Mouse (Mus musculus) neural tube, embryonic 14.5 days (tissue): Measurements from ENCODE around the gene Serpine1. TPM values are rescaled to one million over a fixed set of nuclear protein-coding genes. Genes with fewer than 3 reads are reported as not detected.

Source experiments
- ATAC-seq: fragments of 200-750 bp; cut with Nextera tagmentation; 2 replicates; pipeline ENCODE4 v1.8.0; 2017; ENCODE audit warnings: low read depth, mild to moderate bottlenecking, moderate TSS enrichment, moderate library complexity
- H3K27ac ChIP-seq: fragments of 300-500 bp; sonication (generic); 2 replicates; pipeline ENCODE4 v1.5.1; 2014; ENCODE audit warnings: low read depth, mild to moderate bottlenecking, control low read depth, low read length, moderate library complexity, mixed read lengths
- H3K27me3 ChIP-seq: fragments of 300-500 bp; sonication (generic); 2 replicates; pipeline ENCODE4 v1.6.1; 2014; ENCODE audit warnings: low read length; ENCODE audit not compliant: control insufficient read depth, insufficient read depth
- H3K36me3 ChIP-seq: fragments of 300-500 bp; sonication (generic); 2 replicates; pipeline ENCODE4 v1.6.1; 2014; ENCODE audit warnings: low read length, mixed read lengths; ENCODE audit not compliant: control insufficient read depth, insufficient read depth
- H3K4me1 ChIP-seq: fragments of 300-500 bp; sonication (generic); 2 replicates; pipeline ENCODE4 v1.6.1; 2014; ENCODE audit warnings: low read length; ENCODE audit not compliant: control insufficient read depth, insufficient read depth
- H3K4me2 ChIP-seq: fragments of 300-500 bp; sonication (generic); 2 replicates; pipeline ENCODE4 v1.6.1; 2014; ENCODE audit warnings: mild to moderate bottlenecking, low read depth, low read length, control low read depth
- H3K4me3 ChIP-seq: fragments of 300-500 bp; sonication (generic); 2 replicates; pipeline ENCODE4 v1.5.1; 2014; ENCODE audit warnings: low read depth, low read length, control low read depth, mixed read lengths
- H3K9ac ChIP-seq: fragments of 300-500 bp; sonication (generic); replicated peaks from 2 replicates; pipeline ENCODE4 v1.6.1; 2014; ENCODE audit warnings: low read depth, mild to moderate bottlenecking, control low read depth, low read length, mixed read lengths
- H3K9me3 ChIP-seq: fragments of 300-500 bp; sonication (generic); 2 replicates; pipeline ENCODE4 v1.6.1; 2016; ENCODE audit warnings: low read length; ENCODE audit not compliant: control insufficient read depth
- WGBS: fragments of 180-500 bp; shearing (Covaris S2); extraction: QIAGEN DNeasy Blood & Tissue Kit; methylation state at CpG from one replicate; pipeline ENCODE4 v1.1.7; 2014; 5-methylcytosine and 5-hydroxymethylcytosine counted together
- polyA plus RNA-seq: library from polyadenylated mRNA; unstranded; fragments of >200 nt; fragmentation: Nextera tagmentation; extraction: Ambion mirVana; gene quantifications from 2 replicates; pipeline ENCODE4 v1.2.1, GENCODE M21; 2014

Gene Serpine1
- polyA plus RNA-seq, 1 experiment from 2014 or later = 0.44 TPM

GRCm38 (mm10) chr5:137100660-137101059, 28.6 kb upstream of the Serpine1 start:
- Histone ChIP-seq H3K4me3 (no peak overlapping the region), H3K27ac (no peak overlapping the region), H3K27me3 (no peaks in the 10 kb centered on the region), H3K4me1 (no peaks in the 10 kb centered on the region), H3K36me3 (no peaks in the 10 kb centered on the region), H3K9ac (no peak overlapping the region), H3K9me3 (no peaks in the 10 kb centered on the region), H3K4me2 (no peak overlapping the region)
- ATAC-seq = no peak
- 53% methylated on average over 4 of the region's 4 CpGs for WGBS

- no peak overlapping the region for H3K27ac ChIP-seq
- ATAC-seq = no peak
- WGBS = 83% methylated on average over 11 of the region's 11 CpGs
- H3K4me1 ChIP-seq = no peaks in the 10 kb centered on the region
- no peaks in the 10 kb centered on the region for H3K27me3 ChIP-seq
- H3K9ac ChIP-seq = no peak overlapping the region
- no peak overlapping the region for H3K4me3 ChIP-seq
- H3K36me3 ChIP-seq = no peaks in the 10 kb centered on the region
- H3K9me3 ChIP-seq = no peaks in the 10 kb centered on the region
- no peak overlapping the region for H3K4me2 ChIP-seq
Observed at GRCm38 (mm10) chr5:137098418-137098817, 26.4 kb upstream of the Serpine1 start.

- H3K4me1 ChIP-seq = no peaks in the 10 kb centered on the region
- H3K4me3 ChIP-seq = no peak overlapping the region
- H3K27me3 ChIP-seq = no peaks in the 10 kb centered on the region
- no peaks in the 10 kb centered on the region for H3K36me3 ChIP-seq
- H3K27ac ChIP-seq = no peak overlapping the region
- ATAC-seq = no peak
- no peak overlapping the region for H3K9ac ChIP-seq
- WGBS = 74% methylated on average over 1 of the region's 1 CpGs
- H3K9me3 ChIP-seq = no peaks in the 10 kb centered on the region
- H3K4me2 ChIP-seq = no peak overlapping the region
Observed at GRCm38 (mm10) chr5:137096037-137096436, 24.0 kb upstream of the Serpine1 start.

- H3K9me3 ChIP-seq = no peaks in the 10 kb centered on the region
- no peaks in the 10 kb centered on the region for H3K4me1 ChIP-seq
- no peaks in the 10 kb centered on the region for H3K27me3 ChIP-seq
- WGBS = 91% methylated on average over 10 of the region's 10 CpGs
- H3K9ac ChIP-seq = no peak overlapping the region
- H3K4me2 ChIP-seq = no peak overlapping the region
- H3K36me3 ChIP-seq = no peaks in the 10 kb centered on the region
- no peak for ATAC-seq
- H3K4me3 ChIP-seq = no peak overlapping the region
- no peak overlapping the region for H3K27ac ChIP-seq
Observed at GRCm38 (mm10) chr5:137095135-137095534, 23.1 kb upstream of the Serpine1 start.

GRCm38 (mm10) chr5:137093720-137094119, 21.7 kb upstream of the Serpine1 start:
- no peaks in the 10 kb centered on the region for H3K4me1 ChIP-seq
- H3K9me3 ChIP-seq = no peaks in the 10 kb centered on the region
- WGBS = 85% methylated on average over 9 of the region's 9 CpGs
- H3K4me2 ChIP-seq = no peak overlapping the region
- no peak overlapping the region for H3K27ac ChIP-seq
- H3K27me3 ChIP-seq = no peaks in the 10 kb centered on the region
- no peaks in the 10 kb centered on the region for H3K36me3 ChIP-seq
- H3K9ac ChIP-seq = no peak overlapping the region
- no peak overlapping the region for H3K4me3 ChIP-seq
- ATAC-seq = no peak

- Histone ChIP-seq H3K27me3 (no peaks in the 10 kb centered on the region), H3K4me1 (no peaks in the 10 kb centered on the region), H3K9ac (no peak overlapping the region), H3K4me3 (no peak overlapping the region), H3K36me3 (no peaks in the 10 kb centered on the region), H3K27ac (no peak overlapping the region), H3K4me2 (no peak overlapping the region), H3K9me3 (no peaks in the 10 kb centered on the region)
- 74% methylated on average over 6 of the region's 6 CpGs for WGBS
- ATAC-seq = no peak
Observed at GRCm38 (mm10) chr5:137091560-137091959, 19.5 kb upstream of the Serpine1 start.

GRCm38 (mm10) chr5:137090870-137091269, 18.8 kb upstream of the Serpine1 start:
- Histone ChIP-seq H3K4me2 (no peak overlapping the region), H3K4me1 (no peaks in the 10 kb centered on the region), H3K27me3 (no peaks in the 10 kb centered on the region), H3K9ac (no peak overlapping the region), H3K36me3 (no peaks in the 10 kb centered on the region), H3K9me3 (no peaks in the 10 kb centered on the region), H3K27ac (no peak overlapping the region), H3K4me3 (no peak overlapping the region)
- 80% methylated on average over 10 of the region's 10 CpGs for WGBS
- no peak for ATAC-seq

- 83% methylated on average over 8 of the region's 8 CpGs for WGBS
- ATAC-seq = no peak
Observed at GRCm38 (mm10) chr5:137087410-137087809, 15.3 kb upstream of the Serpine1 start.

GRCm38 (mm10) chr5:137085731-137086130, 13.7 kb upstream of the Serpine1 start:
- Histone ChIP-seq H3K27me3 (no peaks in the 10 kb centered on the region), H3K4me3 (no peak overlapping the region), H3K27ac (no peak overlapping the region), H3K4me1 (no peaks in the 10 kb centered on the region), H3K36me3 (no peaks in the 10 kb centered on the region), H3K4me2 (no peak overlapping the region), H3K9me3 (no peaks in the 10 kb centered on the region), H3K9ac (no peak overlapping the region)
- ATAC-seq = no peak
- 88% methylated on average over 3 of the region's 3 CpGs for WGBS

More at GRCm38 (mm10) chr5:137087410-137087809, 15.3 kb upstream of the Serpine1 start:
- Histone ChIP-seq H3K9me3 (no peaks in the 10 kb centered on the region), H3K4me2 (no peak overlapping the region), H3K9ac (no peak overlapping the region), H3K4me1 (no peaks in the 10 kb centered on the region), H3K4me3 (no peak overlapping the region), H3K36me3 (no peaks in the 10 kb centered on the region), H3K27ac (no peak overlapping the region), H3K27me3 (no peaks in the 10 kb centered on the region)

GRCm38 (mm10) chr5:137085021-137085420, 13.0 kb upstream of the Serpine1 start:
- Histone ChIP-seq H3K9me3 (no peaks in the 10 kb centered on the region), H3K27ac (no peak overlapping the region), H3K27me3 (no peaks in the 10 kb centered on the region), H3K4me2 (no peak overlapping the region), H3K9ac (no peak overlapping the region), H3K36me3 (no peaks in the 10 kb centered on the region), H3K4me3 (no peak overlapping the region), H3K4me1 (no peaks in the 10 kb centered on the region)
- 88% methylated on average over 6 of the region's 6 CpGs for WGBS
- no peak for ATAC-seq
